Mouse (Mus musculus) ES-E14 (cell line): ENCODE data around the gene Uox.

ENCODE experiments used
- CHD2 ChIP-seq: IDR thresholded peaks from 2 replicates; pipeline ENCODE4 v1.6.1; 2014; ENCODE audit warnings: mild to moderate bottlenecking, low read depth, low read length, inconsistent platforms
- HCFC1 ChIP-seq: IDR thresholded peaks from 2 replicates; pipeline ENCODE4 v1.6.1; 2012; ENCODE audit warnings: low read length, inconsistent platforms, borderline replicate concordance; ENCODE audit not compliant: insufficient read depth
- ZC3H11A ChIP-seq: IDR thresholded peaks from 2 replicates; pipeline ENCODE4 v1.6.1; 2012; ENCODE audit warnings: low read depth, mild to moderate bottlenecking, inconsistent platforms, low read length, borderline replicate concordance

GRCm38 (mm10) chr3:146641818-146642427, 71.7 kb downstream of the Uox start:
- TF ChIP-seq ZC3H11A (no peak), CHD2 (no peak), HCFC1 (no peak)
